Mouse (Mus musculus) liver, embryonic 14.5 days (tissue): ENCODE results near the gene Appl1. TPM values are rescaled to one million over a fixed set of nuclear protein-coding genes. Genes with fewer than 3 reads are reported as not detected.

Experiments
- ATAC-seq: fragments of 200-750 bp; cut with Nextera tagmentation; 2 replicates; pipeline ENCODE4 v1.8.0; 2017; ENCODE audit warnings: moderate number of reproducible peaks, mild to moderate bottlenecking, moderate library complexity; ENCODE audit not compliant: insufficient read depth
- DNase-seq, 3 experiments: peaks; one replicate each; pipeline ENCODE4 v3.0.0-alpha.2; 2012 to 2013; ENCODE audit warnings: low read depth in 3 of 3, low spot score in 3 of 3
- H3K27ac ChIP-seq: fragments of 300-500 bp; sonication (generic); 2 replicates; pipeline ENCODE4 v1.5.1; 2014; ENCODE audit warnings: moderate library complexity, mild to moderate bottlenecking, control low read depth, inconsistent platforms
- H3K27me3 ChIP-seq: fragments of 300-500 bp; sonication (generic); 2 replicates; pipeline ENCODE4 v1.6.1; 2014; ENCODE audit warnings: mild to moderate bottlenecking, low read length, moderate library complexity; ENCODE audit not compliant: control insufficient read depth, insufficient read depth
- H3K36me3 ChIP-seq: fragments of 300-500 bp; sonication (generic); replicated peaks from 2 replicates; pipeline ENCODE4 v1.6.1; 2014; ENCODE audit warnings: low read depth; ENCODE audit not compliant: control insufficient read depth, insufficient read depth
- H3K4me1 ChIP-seq, 2 experiments: fragments of 200-500 bp in 1 of 2; fragments of 300-500 bp in 1 of 2; sonication (generic) in 1 of 2; replicated peaks; 2 replicates each; pipeline ENCODE4 v1.6.1; 2012 to 2014; ENCODE audit warnings: antibody characterized with exemption in 1 of 2, inconsistent platforms in 1 of 2, low read length in 1 of 2; ENCODE audit not compliant: control insufficient read depth in 2 of 2, insufficient read depth in 2 of 2
- H3K4me2 ChIP-seq: fragments of 300-500 bp; sonication (generic); 2 replicates; pipeline ENCODE4 v1.6.1; 2014; ENCODE audit warnings: low read depth, mild to moderate bottlenecking, control low read depth, moderate library complexity
- H3K4me3 ChIP-seq, 2 experiments: fragments of 200-500 bp in 1 of 2; fragments of 300-500 bp in 1 of 2; sonication (generic) in 1 of 2; 2 replicates each; pipeline ENCODE4 v1.5.1; 2012 to 2014; ENCODE audit warnings: low read depth in 2 of 2, low read length in 2 of 2, mild to moderate bottlenecking in 2 of 2, control low read depth in 1 of 2, inconsistent platforms in 1 of 2, moderate library complexity in 1 of 2; ENCODE audit not compliant: insufficient read depth in 1 of 2
- H3K9ac ChIP-seq: fragments of 300-500 bp; sonication (generic); replicated peaks from 2 replicates; pipeline ENCODE4 v1.6.1; 2014; ENCODE audit warnings: mild to moderate bottlenecking, control low read depth, moderate library complexity
- H3K9me3 ChIP-seq: fragments of 300-500 bp; sonication (generic); 2 replicates; pipeline ENCODE4 v1.6.1; 2016; ENCODE audit warnings: low read length, mixed read lengths; ENCODE audit not compliant: control insufficient read depth
- CTCF ChIP-seq: IDR thresholded peaks from 2 replicates; pipeline ENCODE4 v1.5.1; 2016; ENCODE audit warnings: antibody characterized with exemption, low read depth, control low read depth
- EP300 ChIP-seq: IDR thresholded peaks from 2 replicates; pipeline ENCODE4 v1.6.1; 2016; ENCODE audit warnings: antibody characterized with exemption, low read depth
- WGBS: fragments of 180-500 bp; shearing (Covaris S2); extraction: QIAGEN DNeasy Blood & Tissue Kit; methylation state at CpG from one replicate; pipeline ENCODE4 v1.1.7; 2014; ENCODE audit not compliant: insufficient replicate concordance; 5-methylcytosine and 5-hydroxymethylcytosine counted together
- polyA plus RNA-seq, 2 experiments: library from polyadenylated mRNA; depleted of rRNA in 1 of 2; stranded (reverse) in 1 of 2; unstranded in 1 of 2; fragments of >200 nt; fragmentation: Nextera tagmentation in 1 of 2; extraction: Ambion mirVana in 1 of 2; gene quantifications; 2 replicates each; pipeline versions ENCODE4 v1.2.1 to v1.2.3; 2012 to 2014

Gene Appl1
- polyA plus RNA-seq, 2 experiments = 2.1 to 5.4 TPM

GRCm38 (mm10) chr14:26894392-26894791 lies 76.6 kb downstream of the Appl1 start, which contains the start of gene Asb14:
TSS of gene Asb14 (plus strand) at chr14:26894557.
- H3K9ac ChIP-seq = no peak within 1 kb of the TSS
- H3K27ac ChIP-seq = no peak within 1 kb of the TSS
- no peak for DNase-seq
- no peak within 1 kb of the TSS for H3K4me3 ChIP-seq
- no peaks in the 10 kb centered on the region for H3K36me3 ChIP-seq
- no peak for ATAC-seq
- WGBS = 72% methylated on average over 4 of the region's 4 CpGs
- H3K4me1 ChIP-seq = peaks cover 0 to 2% of the 10 kb centered on the region in 2 experiments; a peak in 2 of 4 replicates
- H3K27me3 ChIP-seq = no peaks in the 10 kb centered on the region
- no peaks in the 10 kb centered on the region for H3K9me3 ChIP-seq
- no peak within 1 kb of the TSS for H3K4me2 ChIP-seq
- no peak for TF ChIP-seq EP300
- TF ChIP-seq CTCF = no peak

GRCm38 (mm10) chr14:26890777-26891176 lies 80.3 kb downstream of the Appl1 start:
- ATAC-seq = peak; percentile 35; the same call in 1 of the 2 replicates
- Histone ChIP-seq H3K9me3 (no peaks in the 10 kb centered on the region), H3K9ac (no peak overlapping the region), H3K36me3 (no peaks in the 10 kb centered on the region), H3K4me2 (no peak overlapping the region), H3K27me3 (no peaks in the 10 kb centered on the region), H3K27ac (no peak overlapping the region), H3K4me3 (no peak overlapping the region), H3K4me1 (peaks cover 0 to 2% of the 10 kb centered on the region in 2 experiments; a peak in 2 of 4 replicates)
- 23% methylated on average over 3 of the region's 3 CpGs for WGBS
- TF ChIP-seq CTCF (no peak), EP300 (no peak)
- DNase-seq = no peak

- 57% methylated on average over 3 of the region's 3 CpGs for WGBS
- Histone ChIP-seq H3K9me3 (no peaks in the 10 kb centered on the region), H3K4me3 (no peak overlapping the region), H3K36me3 (no peaks in the 10 kb centered on the region), H3K27me3 (no peaks in the 10 kb centered on the region), H3K27ac (no peak overlapping the region), H3K4me2 (no peak overlapping the region), H3K9ac (no peak overlapping the region), H3K4me1 (peaks cover 0 to 2% of the 10 kb centered on the region in 2 experiments; a peak in 2 of 4 replicates)
- DNase-seq = no peak
- ATAC-seq = no peak
- TF ChIP-seq CTCF (no peak), EP300 (no peak)
Observed at GRCm38 (mm10) chr14:26887244-26887643, 83.8 kb downstream of the Appl1 start.

- ATAC-seq = no peak
- no peak for DNase-seq
- no peak overlapping the region for H3K4me3 ChIP-seq
- no peak for TF ChIP-seq EP300
- TF ChIP-seq CTCF = no peak
- no peaks in the 10 kb centered on the region for H3K4me1 ChIP-seq
- WGBS = 41% methylated on average over 5 of the region's 5 CpGs
- no peak overlapping the region for H3K27ac ChIP-seq
- no peaks in the 10 kb centered on the region for H3K36me3 ChIP-seq
- H3K9ac ChIP-seq = no peak overlapping the region
- no peak overlapping the region for H3K4me2 ChIP-seq
- H3K27me3 ChIP-seq = no peaks in the 10 kb centered on the region
- H3K9me3 ChIP-seq = no peaks in the 10 kb centered on the region
Observed at GRCm38 (mm10) chr14:26881700-26882099, 89.3 kb downstream of the Appl1 start.

GRCm38 (mm10) chr14:26879976-26880375 lies 91.1 kb downstream of the Appl1 start:
- H3K27ac ChIP-seq = no peak overlapping the region
- no peak for DNase-seq
- 75% methylated on average over 2 of the region's 2 CpGs for WGBS
- H3K9me3 ChIP-seq = no peaks in the 10 kb centered on the region
- H3K9ac ChIP-seq = no peak overlapping the region
- H3K4me2 ChIP-seq = no peak overlapping the region
- no peaks in the 10 kb centered on the region for H3K27me3 ChIP-seq
- no peaks in the 10 kb centered on the region for H3K36me3 ChIP-seq
- no peak for TF ChIP-seq CTCF
- no peak for TF ChIP-seq EP300
- no peak for ATAC-seq
- no peaks in the 10 kb centered on the region for H3K4me1 ChIP-seq
- H3K4me3 ChIP-seq = no peak overlapping the region
